Mouse (Mus musculus) olfactory bulb, adult 2 months (tissue): ENCODE measurements around the gene Sox13.

Experiments
- CTCF ChIP-seq: fragments of 200-500 bp; IDR thresholded peaks from 2 replicates; pipeline ENCODE4 v1.5.1; 2012; ENCODE audit warnings: low read depth, mild to moderate bottlenecking, low read length, moderate library complexity; ENCODE audit not compliant: insufficient read depth
- POLR2A ChIP-seq: fragments of 200-500 bp; IDR thresholded peaks from 2 replicates; pipeline ENCODE4 v1.6.1; 2012; ENCODE audit warnings: mild to moderate bottlenecking, low read depth, low read length, moderate library complexity; ENCODE audit not compliant: insufficient read depth

DNA sequence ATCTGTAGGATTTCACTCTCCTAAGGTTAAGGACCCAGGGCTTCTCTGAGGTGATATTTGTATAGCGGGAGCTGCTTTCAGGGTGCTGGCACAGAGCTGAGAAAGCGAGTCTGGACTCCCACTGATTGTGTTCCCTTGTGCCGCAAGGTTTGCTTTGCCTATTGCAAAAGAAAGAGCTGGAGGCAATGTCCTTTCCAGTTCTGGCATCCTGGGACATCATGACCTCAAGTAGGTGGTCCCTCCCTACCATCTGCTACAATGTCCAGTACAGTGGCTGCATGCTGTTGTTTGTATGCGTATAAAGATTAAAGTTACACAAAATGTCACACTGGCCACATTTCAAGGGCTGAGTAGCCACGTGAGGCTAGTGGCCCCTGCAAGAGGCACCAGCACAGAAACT is 62.1 kb downstream of the Sox13 start:
- TF ChIP-seq POLR2A = no peak
- no peak for TF ChIP-seq CTCF
